Mouse (Mus musculus): ENCODE results near the gene Ccdc134.

Gene Ccdc134

DNA sequence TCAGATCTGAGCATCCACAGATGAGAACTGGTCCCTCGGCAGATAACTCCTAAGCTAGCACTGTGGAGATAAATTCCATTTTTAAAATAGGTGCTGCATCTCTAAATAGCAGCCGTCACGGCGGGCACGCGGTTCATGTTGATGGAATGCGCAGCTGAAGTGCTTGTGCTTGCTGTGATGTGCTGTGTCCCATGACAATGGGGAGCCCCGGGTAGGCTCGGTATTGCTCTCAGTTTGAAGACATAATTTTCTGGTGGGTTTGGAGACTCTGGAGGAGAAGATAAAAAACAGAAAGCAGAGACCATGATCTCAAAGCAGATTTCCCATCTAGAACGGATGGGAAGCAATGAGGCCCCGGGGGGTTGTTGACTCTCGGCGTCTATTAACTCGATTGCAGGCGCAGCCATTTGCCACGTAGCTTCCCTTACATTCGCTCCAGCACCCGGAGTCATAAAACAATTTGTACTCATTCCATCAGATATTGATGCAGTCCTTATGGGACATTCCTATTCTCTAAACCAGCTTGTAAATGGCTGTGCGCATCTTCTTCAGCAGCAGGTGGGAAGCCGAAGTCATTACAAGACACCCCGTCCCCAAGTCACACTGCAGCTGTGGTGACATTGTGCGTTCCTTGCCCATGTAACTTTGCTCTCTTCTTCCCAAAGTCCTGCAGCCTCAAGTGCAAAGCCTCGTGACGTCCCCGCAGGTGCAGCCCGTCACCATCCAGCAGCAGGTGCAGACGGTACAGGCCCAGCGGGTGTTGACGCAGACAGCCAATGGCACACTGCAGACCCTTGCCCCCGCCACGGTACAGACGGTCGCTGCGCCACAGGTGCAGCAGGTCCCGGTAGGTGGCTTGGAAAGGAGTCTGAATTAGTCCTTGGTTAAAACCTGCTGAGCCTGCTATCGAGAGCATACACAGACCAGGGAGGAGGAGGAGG is 43.0 kb downstream of the Ccdc134 start:
- no peak for DNase-seq (ENCODE audit: low spot score in 2 of 2)

DNA sequence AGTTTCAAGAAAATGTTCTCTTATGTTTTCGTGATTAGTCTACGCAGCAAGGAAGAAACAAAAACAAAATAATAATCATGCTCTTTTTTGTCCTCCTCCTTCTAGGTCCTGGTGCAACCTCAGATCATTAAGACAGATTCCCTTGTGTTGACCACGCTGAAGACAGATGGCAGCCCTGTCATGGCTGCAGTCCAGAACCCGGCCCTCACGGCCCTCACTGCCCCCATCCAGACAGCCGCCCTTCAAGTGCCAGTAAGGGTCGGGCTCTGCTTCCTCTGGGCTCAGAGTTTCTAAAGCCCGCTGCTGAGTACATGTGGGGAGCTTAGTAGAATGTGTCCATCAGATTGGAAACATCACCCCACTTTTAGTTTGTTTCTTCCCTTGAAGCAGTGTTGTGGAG is 44.9 kb downstream of the Ccdc134 start:
- DNase-seq (ENCODE audit: low spot score in 2 of 2), result no peak

DNA sequence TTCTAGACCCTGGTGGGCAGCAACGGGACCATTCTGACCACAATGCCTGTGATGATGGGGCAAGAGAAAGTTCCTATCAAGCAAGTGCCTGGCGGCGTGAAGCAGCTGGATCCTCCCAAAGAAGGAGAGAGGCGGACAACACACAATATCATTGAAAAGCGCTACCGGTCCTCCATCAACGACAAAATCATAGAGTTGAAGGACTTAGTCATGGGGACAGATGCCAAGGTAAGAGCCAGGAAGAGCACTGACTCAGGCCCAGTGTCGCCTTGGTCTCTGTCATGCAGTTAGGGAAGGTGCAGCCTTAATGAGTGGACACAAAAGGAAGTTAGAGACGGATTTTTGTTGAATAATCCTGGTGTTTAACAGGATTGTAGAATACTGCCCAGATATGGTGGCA is 47.4 kb downstream of the Ccdc134 start:
- no peak for DNase-seq (ENCODE audit: low spot score in 2 of 2)

DNA sequence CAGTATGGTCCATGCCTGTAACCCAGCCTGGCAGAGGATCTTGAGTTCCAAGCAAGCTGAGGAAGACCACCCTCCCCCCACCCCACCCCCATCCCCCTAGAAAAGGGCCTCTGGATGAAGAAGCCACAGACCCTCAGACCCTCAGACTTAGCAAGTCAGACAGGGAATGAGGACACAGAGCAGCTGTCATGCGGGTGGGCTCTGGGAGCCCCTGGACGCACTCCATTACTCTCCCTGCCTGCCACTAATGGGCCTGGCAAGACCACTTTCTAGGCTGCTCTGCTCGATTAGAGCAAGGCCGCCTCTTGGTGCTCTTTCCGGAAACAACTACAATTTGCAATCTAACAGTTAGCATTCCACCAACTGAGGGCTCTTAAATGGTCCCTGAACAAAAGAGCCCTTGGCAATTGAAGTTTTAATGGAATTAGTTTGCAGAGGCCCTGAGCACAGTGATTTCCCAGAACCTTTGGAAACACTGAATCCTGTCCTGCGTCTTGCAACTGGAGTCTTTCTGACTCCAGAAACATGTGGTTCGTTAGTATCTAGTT is 50.1 kb downstream of the Ccdc134 start:
- DNase-seq (ENCODE audit: low spot score in 2 of 2), result no peak

DNA sequence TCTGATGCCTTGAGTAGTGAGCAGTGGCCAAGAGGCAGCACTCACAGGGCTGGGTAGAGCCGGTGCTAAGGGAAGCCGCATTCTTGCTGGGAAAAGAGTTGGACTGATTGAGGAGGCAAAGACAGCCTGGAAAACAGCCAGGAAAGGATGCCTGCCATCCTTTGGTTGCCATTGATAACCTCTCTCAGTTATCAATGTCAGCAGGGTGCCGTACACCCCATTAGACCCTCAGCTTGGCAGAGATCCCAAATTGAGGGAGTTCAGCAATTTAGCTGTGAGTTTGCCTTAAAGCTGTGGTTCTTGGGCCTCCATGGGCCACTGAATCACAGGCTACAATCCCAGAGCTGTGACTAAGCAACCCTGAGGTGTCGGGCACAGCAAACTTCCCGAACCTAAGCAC is 53.4 kb downstream of the Ccdc134 start:
- no peak for DNase-seq (ENCODE audit: low spot score in 2 of 2)

DNA sequence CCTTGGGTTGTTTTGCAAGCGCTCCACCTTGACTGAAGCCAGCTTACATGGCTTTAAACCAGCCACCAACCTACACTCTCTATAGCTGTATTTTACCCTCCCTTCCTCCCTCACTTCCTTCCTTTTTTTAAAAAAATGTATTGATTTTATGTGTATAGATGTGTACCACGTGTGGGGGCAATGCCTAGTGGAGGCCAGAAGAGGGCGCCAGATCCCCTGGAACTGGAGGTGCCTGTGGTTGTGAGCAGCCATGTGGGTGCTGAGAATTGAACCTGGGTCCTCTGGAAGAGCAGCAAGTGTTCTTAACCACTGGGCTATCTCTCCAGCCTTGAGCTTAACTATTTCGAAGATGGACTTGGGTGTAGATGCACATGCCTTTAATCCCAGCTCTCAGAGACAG is 54.6 kb downstream of the Ccdc134 start:
- DNase-seq (ENCODE audit: low spot score in 2 of 2), result no peak

DNA sequence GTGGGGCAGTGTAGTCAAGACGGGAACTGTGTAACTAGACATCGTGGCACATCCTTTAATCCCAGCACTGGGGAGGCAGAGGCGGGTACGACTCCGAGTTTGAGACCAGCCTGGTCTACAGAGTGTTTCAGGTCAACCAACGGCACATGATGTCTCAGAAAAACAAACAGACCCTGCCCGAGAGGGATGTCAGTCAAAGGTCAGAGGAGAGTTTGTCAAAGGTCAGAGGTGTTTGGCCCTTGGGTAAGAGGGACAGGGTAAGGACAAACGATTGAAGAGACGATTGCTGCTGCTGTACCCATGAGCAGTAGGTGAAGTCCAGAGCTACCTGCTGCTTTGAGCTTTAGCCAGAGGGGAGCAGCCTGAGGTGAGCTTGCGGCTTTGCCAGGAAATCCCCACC is 55.9 kb downstream of the Ccdc134 start:
- no peak for DNase-seq (ENCODE audit: low spot score in 2 of 2)

DNA sequence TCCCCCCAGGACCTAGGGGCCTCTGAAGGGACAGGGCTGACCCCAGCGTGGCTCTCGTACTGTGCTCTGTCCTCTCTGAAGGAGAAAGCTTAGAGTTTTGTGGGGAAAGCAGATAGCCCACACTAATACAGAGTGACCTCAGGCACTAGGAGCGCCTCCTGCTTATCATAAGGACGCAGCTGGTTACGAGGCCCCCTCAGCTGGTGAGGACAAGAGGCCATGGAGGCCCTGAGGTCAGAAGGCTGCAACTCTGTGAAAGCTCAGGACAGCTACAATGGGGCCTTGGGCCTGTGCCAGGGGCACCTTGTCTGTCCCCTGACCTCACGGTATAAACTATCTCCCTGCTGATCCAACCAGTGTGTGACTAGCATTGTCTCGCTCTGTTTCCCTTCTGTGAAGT is 56.5 kb downstream of the Ccdc134 start:
- no peak for DNase-seq (ENCODE audit: low spot score in 2 of 2)

DNA sequence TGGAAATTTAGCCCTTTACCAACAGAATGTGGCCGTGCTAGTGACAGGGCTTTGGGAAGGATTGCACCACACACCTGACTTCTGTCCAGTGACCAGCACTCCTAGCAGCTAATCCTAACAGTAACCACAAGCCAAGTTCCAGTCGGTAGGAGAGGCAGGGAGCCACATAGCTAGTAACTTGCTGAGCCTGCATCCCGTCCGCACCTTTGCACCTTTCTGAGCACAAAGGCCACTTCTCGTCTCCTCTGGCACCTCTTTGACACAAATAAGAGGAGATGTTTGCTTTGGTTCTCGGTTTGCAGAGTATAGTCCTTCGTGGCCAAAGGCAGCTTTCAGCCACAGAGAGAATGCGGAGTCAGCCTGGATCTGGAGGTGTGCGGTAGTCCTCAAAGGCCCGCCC is 56.9 kb downstream of the Ccdc134 start:
- no peak for DNase-seq (ENCODE audit: low spot score in 2 of 2)

DNA sequence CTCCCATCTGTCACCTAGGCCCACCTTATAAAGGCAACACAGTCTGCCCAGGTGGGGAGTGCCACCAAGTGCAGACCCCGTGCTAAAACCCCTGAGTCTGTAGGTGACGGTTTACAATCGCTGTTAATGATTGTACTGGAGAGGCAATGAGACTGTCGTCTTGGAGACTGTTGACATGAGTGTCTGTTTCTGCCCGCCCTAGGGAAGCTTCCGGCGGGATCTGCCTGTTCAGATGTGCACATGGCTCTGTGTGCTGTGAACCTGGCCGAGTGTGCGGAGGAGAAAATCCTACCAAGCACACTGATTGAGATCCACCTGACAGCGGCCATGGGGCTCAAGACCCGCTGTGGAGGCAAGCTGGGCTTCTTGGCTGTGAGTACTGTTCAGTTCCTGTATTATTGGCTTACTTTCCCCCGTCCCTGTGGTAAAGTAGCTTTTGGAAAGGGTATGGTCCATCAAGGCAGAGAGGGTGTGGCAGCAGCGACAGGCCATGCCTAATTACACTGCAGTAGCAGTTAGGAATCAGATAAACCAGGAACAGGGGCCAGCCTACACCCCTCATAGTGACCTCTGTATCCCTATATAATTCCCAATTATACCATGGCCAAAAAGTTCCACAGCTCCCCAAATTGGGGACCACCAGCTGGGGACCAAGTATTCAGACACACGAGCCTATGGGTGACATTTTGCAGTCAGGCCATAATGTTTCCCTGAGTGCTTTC is 57.5 kb downstream of the Ccdc134 start:
- DNase-seq (ENCODE audit: low spot score in 2 of 2), result no peak

DNA sequence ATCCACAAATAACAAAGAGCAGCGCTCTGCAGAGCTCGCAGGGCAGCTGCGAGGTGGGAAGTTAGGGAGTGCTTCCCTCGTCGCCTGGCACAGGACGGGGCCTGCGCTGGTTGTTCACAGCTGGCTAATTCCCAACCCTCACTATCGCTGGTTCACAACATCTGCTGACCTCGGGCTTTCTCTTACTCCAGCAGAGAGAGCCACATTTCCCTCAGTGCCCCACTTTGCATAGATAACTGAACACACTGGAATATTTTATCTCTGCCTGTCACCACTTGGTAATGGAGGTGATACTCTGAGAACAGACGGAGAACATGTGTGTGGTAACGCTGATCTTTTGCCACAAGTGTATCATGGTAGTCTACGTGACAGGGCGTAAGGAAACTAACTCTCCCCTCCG is 58.4 kb downstream of the Ccdc134 start:
- DNase-seq (ENCODE audit: low spot score in 2 of 2), result no peak

DNA sequence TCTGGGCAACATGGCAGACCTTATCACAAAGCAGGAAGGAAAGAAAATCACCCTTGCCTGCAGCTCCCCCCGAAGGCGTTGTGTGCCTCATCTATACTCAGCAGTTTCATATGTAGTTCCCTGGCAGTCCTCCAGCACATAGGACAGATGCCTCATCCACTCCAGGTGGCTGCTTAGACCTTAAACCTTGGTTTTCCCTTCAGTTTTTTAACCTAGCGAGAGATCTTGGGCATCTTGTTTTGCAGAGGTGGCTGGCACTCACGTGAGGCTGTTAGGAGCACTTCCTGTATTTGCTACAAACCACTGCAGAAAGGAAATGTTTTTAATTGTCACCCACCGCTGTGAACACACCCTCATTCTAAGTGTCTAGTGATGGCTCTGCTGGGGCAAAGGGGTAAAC is 59.2 kb downstream of the Ccdc134 start:
- DNase-seq (ENCODE audit: low spot score in 2 of 2), result no peak

DNA sequence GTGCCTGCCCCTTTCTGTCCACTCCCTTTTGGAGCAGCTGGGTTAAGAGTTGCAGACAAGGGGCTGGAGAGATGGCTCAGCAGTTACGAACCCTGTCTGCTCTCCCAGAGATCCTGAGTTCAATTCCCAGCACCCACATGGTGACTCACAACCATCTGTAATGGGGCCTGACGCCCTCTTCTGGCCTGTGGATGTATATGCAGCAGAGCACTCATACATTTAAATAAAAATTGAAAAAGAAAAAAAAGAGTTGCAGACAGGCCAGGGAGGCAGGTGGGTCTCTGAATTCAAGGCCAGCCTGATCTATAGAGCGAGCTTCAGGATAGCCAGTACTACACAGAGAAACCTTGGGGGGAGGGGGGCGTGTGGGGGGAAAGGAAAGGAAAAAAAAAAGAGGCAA is 59.7 kb downstream of the Ccdc134 start:
- no peak for DNase-seq (ENCODE audit: low spot score in 2 of 2)

DNA sequence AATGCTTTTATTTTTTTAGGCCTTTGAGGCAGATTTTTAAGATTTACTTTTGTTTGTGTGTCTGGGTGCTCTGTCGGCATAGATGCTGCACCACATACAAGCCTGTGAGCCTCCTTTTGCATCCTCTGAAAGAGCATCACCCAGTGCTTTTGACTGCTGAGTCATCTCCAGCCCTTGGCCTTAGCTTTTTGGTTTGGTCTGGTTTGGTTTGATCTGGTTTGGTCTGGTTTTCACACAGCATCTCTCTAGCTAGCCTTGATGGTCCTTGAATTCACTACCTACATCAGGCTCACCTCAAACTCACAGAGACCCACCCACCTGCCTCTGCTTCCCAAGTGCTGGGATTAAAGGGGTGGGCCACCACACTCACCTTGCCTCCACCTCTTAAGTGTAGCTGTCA is 60.2 kb downstream of the Ccdc134 start:
- DNase-seq (ENCODE audit: low spot score in 2 of 2), result no peak

DNA sequence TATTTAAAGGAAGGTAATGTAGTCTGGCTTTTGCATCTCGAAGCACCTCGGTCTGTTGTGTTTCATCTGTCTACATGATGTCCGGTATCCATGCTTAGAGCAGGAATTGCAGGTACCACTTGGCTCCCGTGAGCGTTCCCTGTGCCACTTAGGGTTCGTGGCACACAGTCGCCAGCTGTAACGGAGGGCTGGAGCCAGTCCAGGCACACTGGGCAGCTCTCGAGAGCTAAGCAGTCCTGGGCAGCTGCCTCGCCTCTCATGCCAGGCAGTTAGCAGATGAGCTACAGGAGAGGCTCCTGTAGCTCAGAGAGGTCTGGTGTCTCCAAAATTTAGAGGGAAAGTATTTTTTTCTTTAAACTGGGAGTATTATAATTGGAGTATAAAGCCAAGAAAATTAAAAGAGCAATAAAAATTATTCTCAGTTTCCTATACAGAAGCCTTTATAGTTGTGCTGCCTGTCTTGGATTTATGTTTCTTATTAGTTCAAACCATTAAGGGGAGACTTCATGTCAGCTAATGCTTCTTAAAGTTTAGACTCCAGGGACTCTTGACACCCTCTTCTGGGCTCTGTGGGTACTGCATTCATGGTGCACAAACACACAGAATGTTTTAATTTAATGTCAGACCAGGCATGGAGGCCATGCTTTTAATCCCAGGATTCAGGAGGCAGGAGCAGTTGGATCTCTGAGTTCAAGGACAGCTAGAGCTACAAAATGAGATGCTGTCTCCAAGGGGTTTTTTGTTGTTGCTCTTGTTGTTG is 60.9 kb downstream of the Ccdc134 start:
- no peak for DNase-seq (ENCODE audit: low spot score in 2 of 2)

Measured in frontal cortex, postnatal 36 days (tissue).